Mouse (Mus musculus): ENCODE measurements around the gene H2al1e.

DNA sequence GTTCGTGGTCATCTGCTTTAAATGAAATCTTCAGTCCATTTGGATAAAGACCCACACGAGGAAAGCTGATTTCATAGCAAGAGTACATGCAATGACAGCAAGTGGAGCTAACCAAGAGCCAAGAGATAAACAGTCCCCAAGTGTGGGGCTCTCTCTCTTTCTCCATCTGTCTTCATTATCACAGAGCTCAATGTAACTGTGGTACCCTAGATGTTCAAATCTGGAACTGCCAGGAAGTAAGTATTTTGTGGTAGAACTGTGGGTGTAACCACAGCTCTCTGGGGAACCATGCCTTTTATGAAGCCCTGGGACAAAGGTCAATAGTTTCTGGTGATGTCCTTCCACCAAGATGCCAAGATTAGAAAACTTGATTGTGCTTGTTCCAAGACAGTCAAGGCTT lies 31.0 kb upstream of the H2al1e start:
- no peak for TF ChIP-seq POLR2A (IDR thresholded peaks at IDR 0.05; ENCODE audit: borderline replicate concordance, insufficient read depth, low read length)
- TF ChIP-seq CTCF (IDR thresholded peaks at IDR 0.05; ENCODE audit: borderline replicate concordance, insufficient read depth, low read depth, low read length), result no peak

Data from cerebellum, adult 2 months (tissue).